Mouse (Mus musculus): Measurements from ENCODE around the gene Gucy2e. TPM values are rescaled to one million over a fixed set of nuclear protein-coding genes. Genes with fewer than 3 reads are reported as not detected.
A peak's percentile ranks its signal among the peaks of the same experiment; 100 is the strongest.

Gene Gucy2e
- polyA plus RNA-seq (2012; rRNA removed), result not detected in 2 replicates

- Histone ChIP-seq H3K4me3 (replicated peaks; ENCODE audit: extremely low read depth, low read depth, low read length) (no peak within 1 kb of the TSS), H3K4me1 (ENCODE audit: control insufficient read depth, insufficient read depth, low read length) (peaks cover 4% of the 10 kb centered on the region; the same call in 1 of the 2 replicates)
- DNase-seq, result no peak
- 35% methylated on average over 13 of the region's 13 CpGs for WGBS
- TF ChIP-seq CTCF (IDR thresholded peaks at IDR 0.05; ENCODE audit: insufficient read depth, low read length), result no peak
- no peak for TF ChIP-seq POLR2A (IDR thresholded peaks at IDR 0.05; ENCODE audit: borderline replicate concordance, extremely low read depth, low read depth, low read length)
Observed at GRCm38 (mm10) chr11:69236926-69237260, at the start of gene Gucy2e. TSS of gene Gucy2e (minus strand) at chr11:69237036.

GRCm38 (mm10) chr11:69277267-69277666 lies 40.4 kb upstream of the Gucy2e start:
- Histone ChIP-seq H3K4me3 (replicated peaks; ENCODE audit: extremely low read depth, low read depth, low read length) (no peak overlapping the region), H3K4me1 (ENCODE audit: control insufficient read depth, insufficient read depth, low read length) (no peaks in the 10 kb centered on the region)
- WGBS, result 63% methylated on average over 5 of the region's 5 CpGs
- no peak for DNase-seq
- no peak for TF ChIP-seq CTCF (IDR thresholded peaks at IDR 0.05; ENCODE audit: insufficient read depth, low read length)
- no peak for TF ChIP-seq POLR2A (IDR thresholded peaks at IDR 0.05; ENCODE audit: borderline replicate concordance, extremely low read depth, low read depth, low read length)

GRCm38 (mm10) chr11:69276081-69276480 lies 39.2 kb upstream of the Gucy2e start:
- 35% methylated on average over 2 of the region's 2 CpGs for WGBS
- H3K4me3 ChIP-seq (replicated peaks; ENCODE audit: extremely low read depth, low read depth, low read length), result no peak overlapping the region
- TF ChIP-seq CTCF (IDR thresholded peaks at IDR 0.05; ENCODE audit: insufficient read depth, low read length) (no peak), POLR2A (IDR thresholded peaks at IDR 0.05; ENCODE audit: borderline replicate concordance, extremely low read depth, low read depth, low read length) (no peak)
- no peaks in the 10 kb centered on the region for H3K4me1 ChIP-seq (ENCODE audit: control insufficient read depth, insufficient read depth, low read length)
- DNase-seq, result no peak

- Histone ChIP-seq H3K4me3 (replicated peaks; ENCODE audit: extremely low read depth, low read depth, low read length) (no peak overlapping the region), H3K4me1 (ENCODE audit: control insufficient read depth, insufficient read depth, low read length) (no peaks in the 10 kb centered on the region)
- DNase-seq, result no peak
- 44% methylated on average over 6 of the region's 6 CpGs for WGBS
- TF ChIP-seq POLR2A (IDR thresholded peaks at IDR 0.05; ENCODE audit: borderline replicate concordance, extremely low read depth, low read depth, low read length), result no peak
- no peak for TF ChIP-seq CTCF (IDR thresholded peaks at IDR 0.05; ENCODE audit: insufficient read depth, low read length)
Observed at GRCm38 (mm10) chr11:69275650-69276049, 38.8 kb upstream of the Gucy2e start.

GRCm38 (mm10) chr11:69272122-69272740 lies 35.4 kb upstream of the Gucy2e start:
- Histone ChIP-seq H3K4me1 (ENCODE audit: control insufficient read depth, insufficient read depth, low read length) (no peaks in the 10 kb centered on the region), H3K4me3 (replicated peaks; ENCODE audit: extremely low read depth, low read depth, low read length) (no peak overlapping the region)
- WGBS, result 36% methylated on average over 16 of the region's 16 CpGs
- TF ChIP-seq POLR2A (IDR thresholded peaks at IDR 0.05; ENCODE audit: borderline replicate concordance, extremely low read depth, low read depth, low read length) (no peak), CTCF (IDR thresholded peaks at IDR 0.05; ENCODE audit: insufficient read depth, low read length) (peak; percentile 26; the same call in 1 of the 2 replicates)
- DNase-seq, result peak; percentile 78

- TF ChIP-seq CTCF (IDR thresholded peaks at IDR 0.05; ENCODE audit: insufficient read depth, low read length), result peak; percentile 27
- no peak for TF ChIP-seq POLR2A (IDR thresholded peaks at IDR 0.05; ENCODE audit: borderline replicate concordance, extremely low read depth, low read depth, low read length)
- 17% methylated on average over 13 of the region's 13 CpGs for WGBS
- Histone ChIP-seq H3K4me3 (replicated peaks; ENCODE audit: extremely low read depth, low read depth, low read length) (no peak overlapping the region), H3K4me1 (ENCODE audit: control insufficient read depth, insufficient read depth, low read length) (no peaks in the 10 kb centered on the region)
- DNase-seq, result peak; percentile 66
Observed at GRCm38 (mm10) chr11:69269575-69269974, 32.7 kb upstream of the Gucy2e start.

- DNase-seq, result no peak
- H3K4me1 ChIP-seq (ENCODE audit: control insufficient read depth, insufficient read depth, low read length), result no peaks in the 10 kb centered on the region
- WGBS, result 72% methylated on average over 13 of the region's 13 CpGs
- no peak overlapping the region for H3K4me3 ChIP-seq (replicated peaks; ENCODE audit: extremely low read depth, low read depth, low read length)
- no peak for TF ChIP-seq POLR2A (IDR thresholded peaks at IDR 0.05; ENCODE audit: borderline replicate concordance, extremely low read depth, low read depth, low read length)
- no peak for TF ChIP-seq CTCF (IDR thresholded peaks at IDR 0.05; ENCODE audit: insufficient read depth, low read length)
Observed at GRCm38 (mm10) chr11:69268100-69268499, 31.3 kb upstream of the Gucy2e start.

GRCm38 (mm10) chr11:69267341-69267740 lies 30.5 kb upstream of the Gucy2e start:
- no peak for DNase-seq
- TF ChIP-seq POLR2A (IDR thresholded peaks at IDR 0.05; ENCODE audit: borderline replicate concordance, extremely low read depth, low read depth, low read length) (no peak), CTCF (IDR thresholded peaks at IDR 0.05; ENCODE audit: insufficient read depth, low read length) (0 out of 2 replicates have a peak, but pooled peaks have one; percentile 13)
- 26% methylated on average over 7 of the region's 7 CpGs for WGBS
- no peaks in the 10 kb centered on the region for H3K4me1 ChIP-seq (ENCODE audit: control insufficient read depth, insufficient read depth, low read length)
- no peak overlapping the region for H3K4me3 ChIP-seq (replicated peaks; ENCODE audit: extremely low read depth, low read depth, low read length)

- H3K4me3 ChIP-seq (replicated peaks; ENCODE audit: extremely low read depth, low read depth, low read length), result no peak overlapping the region
- TF ChIP-seq POLR2A (IDR thresholded peaks at IDR 0.05; ENCODE audit: borderline replicate concordance, extremely low read depth, low read depth, low read length), result no peak
- TF ChIP-seq CTCF (IDR thresholded peaks at IDR 0.05; ENCODE audit: insufficient read depth, low read length), result no peak
- 8% methylated on average over 10 of the region's 10 CpGs for WGBS
- no peak for DNase-seq
- no peaks in the 10 kb centered on the region for H3K4me1 ChIP-seq (ENCODE audit: control insufficient read depth, insufficient read depth, low read length)
Observed at GRCm38 (mm10) chr11:69266253-69266652, 29.4 kb upstream of the Gucy2e start.

GRCm38 (mm10) chr11:69265410-69265809 lies 28.6 kb upstream of the Gucy2e start:
- Histone ChIP-seq H3K4me3 (replicated peaks; ENCODE audit: extremely low read depth, low read depth, low read length) (no peak overlapping the region), H3K4me1 (ENCODE audit: control insufficient read depth, insufficient read depth, low read length) (no peaks in the 10 kb centered on the region)
- no peak for TF ChIP-seq POLR2A (IDR thresholded peaks at IDR 0.05; ENCODE audit: borderline replicate concordance, extremely low read depth, low read depth, low read length)
- no peak for TF ChIP-seq CTCF (IDR thresholded peaks at IDR 0.05; ENCODE audit: insufficient read depth, low read length)
- DNase-seq, result no peak
- WGBS, result 64% methylated on average over 9 of the region's 9 CpGs
